Mouse (Mus musculus) heart, adult 2 months (tissue): ENCODE data around the gene Gnai2. TPM values are rescaled to one million over a fixed set of nuclear protein-coding genes. Genes with fewer than 3 reads are reported as not detected.

Source experiments
- DNase-seq, 2 experiments: peaks; one replicate each; pipeline ENCODE4 v3.0.0; 2021
- H3K27ac ChIP-seq: fragments of 200-600 bp; 2 replicates; pipeline ENCODE4 v1.8.1; 2022
- H3K27me3 ChIP-seq: fragments of 200-500 bp; 2 replicates; pipeline ENCODE4 v1.6.1; 2012; ENCODE audit warnings: mild to moderate bottlenecking, low read length, inconsistent platforms, mixed read lengths; ENCODE audit not compliant: control insufficient read depth, insufficient read depth
- H3K36me3 ChIP-seq: fragments of 200-500 bp; 2 replicates; pipeline ENCODE4 v1.6.1; 2012; ENCODE audit warnings: low read length, inconsistent platforms; ENCODE audit not compliant: control insufficient read depth, insufficient read depth
- H3K4me1 ChIP-seq: fragments of 200-500 bp; 2 replicates; pipeline ENCODE4 v1.6.1; 2011; ENCODE audit warnings: low read length; ENCODE audit not compliant: control insufficient read depth, insufficient read depth
- H3K4me3 ChIP-seq: fragments of 200-600 bp; 2 replicates; pipeline ENCODE4 v1.8.1; 2022
- H3K79me2 ChIP-seq: fragments of 200-500 bp; replicated peaks from 2 replicates; pipeline ENCODE4 v1.6.1; 2012; ENCODE audit warnings: mild to moderate bottlenecking, inconsistent platforms, low read length, moderate library complexity, mixed read lengths; ENCODE audit not compliant: control insufficient read depth, insufficient read depth
- H3K9ac ChIP-seq: fragments of 200-500 bp; 2 replicates; pipeline ENCODE4 v1.6.1; 2012; ENCODE audit warnings: low read depth, mild to moderate bottlenecking, control low read depth, inconsistent platforms, low read length, mixed read lengths
- CTCF ChIP-seq: fragments of 200-600 bp; IDR thresholded peaks from 2 replicates; pipeline ENCODE4 v1.8.1; 2022; ENCODE audit warnings: antibody characterized with exemption, mild to moderate bottlenecking, moderate library complexity
- EP300 ChIP-seq: fragments of 200-500 bp; IDR thresholded peaks from 2 replicates; pipeline ENCODE4 v1.6.1; 2011; ENCODE audit warnings: low read depth, low read length, control low read depth; ENCODE audit not compliant: insufficient read depth
- POLR2A ChIP-seq: fragments of 200-500 bp; IDR thresholded peaks from 2 replicates; pipeline ENCODE4 v1.6.1; 2011; ENCODE audit warnings: mild to moderate bottlenecking, low read depth, low read length, control low read depth; ENCODE audit not compliant: insufficient read depth
- WGBS: fragments of 180-500 bp; shearing (Covaris S2); methylation state at CpG from one replicate; pipeline ENCODE4 v1.1.7; 2018; 5-methylcytosine and 5-hydroxymethylcytosine counted together
- intact Hi-C: fragments of 180-260 bp; cut with DNase I; formaldehyde crosslinking; loops from one replicate; pipeline ENCODE4 v1.15.1; 2025
- polyA plus RNA-seq: library from polyadenylated mRNA; depleted of rRNA; stranded (reverse); fragments of >200 nt; gene quantifications from 2 replicates; pipeline ENCODE4 v1.2.3, GENCODE M21; 2012
- total RNA-seq, 2 experiments: library from RNA; stranded (reverse); gene quantifications; 2 replicates each; pipeline ENCODE4 v1.2.3; 2021

Gnai2 gene
- total and polyA plus RNA-seq, 3 experiments = 243 to 311 (median 250) TPM

DNA sequence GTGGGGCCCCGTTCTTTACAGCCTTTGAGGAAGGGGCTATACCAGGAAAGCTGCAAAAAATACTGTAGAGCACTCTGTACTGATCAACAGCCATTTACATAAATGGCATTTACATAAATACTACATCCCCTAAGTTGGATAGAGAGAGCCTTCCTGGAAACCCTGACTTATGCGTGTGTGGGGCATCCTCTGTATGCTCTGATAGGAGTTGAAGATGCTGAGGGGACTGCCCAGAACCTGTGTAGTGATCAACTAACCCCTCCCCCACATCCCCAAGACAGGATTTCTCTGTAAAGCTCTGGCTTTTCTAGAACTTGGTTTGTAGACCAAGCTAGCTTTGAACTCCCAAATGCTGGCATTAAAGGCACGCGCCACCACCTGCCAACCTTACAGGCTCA lies 25.7 kb downstream of the Gnai2 start:
- intact Hi-C loops = no loop called here
- H3K27me3 ChIP-seq = no peaks in the 10 kb centered on the region
- H3K4me1 ChIP-seq = peaks cover 13% of the 10 kb centered on the region
- 74% methylated on average over 4 of the region's 4 CpGs for WGBS
- no peak overlapping the region for H3K9ac ChIP-seq
- no peaks in the 10 kb centered on the region for H3K36me3 ChIP-seq
- H3K79me2 ChIP-seq = no peaks in the 10 kb centered on the region
- TF ChIP-seq EP300 (no peak), POLR2A (no peak), CTCF (no peak)
- no peak for DNase-seq
- H3K4me3 ChIP-seq = no peak overlapping the region
- H3K27ac ChIP-seq = no peak overlapping the region

DNA sequence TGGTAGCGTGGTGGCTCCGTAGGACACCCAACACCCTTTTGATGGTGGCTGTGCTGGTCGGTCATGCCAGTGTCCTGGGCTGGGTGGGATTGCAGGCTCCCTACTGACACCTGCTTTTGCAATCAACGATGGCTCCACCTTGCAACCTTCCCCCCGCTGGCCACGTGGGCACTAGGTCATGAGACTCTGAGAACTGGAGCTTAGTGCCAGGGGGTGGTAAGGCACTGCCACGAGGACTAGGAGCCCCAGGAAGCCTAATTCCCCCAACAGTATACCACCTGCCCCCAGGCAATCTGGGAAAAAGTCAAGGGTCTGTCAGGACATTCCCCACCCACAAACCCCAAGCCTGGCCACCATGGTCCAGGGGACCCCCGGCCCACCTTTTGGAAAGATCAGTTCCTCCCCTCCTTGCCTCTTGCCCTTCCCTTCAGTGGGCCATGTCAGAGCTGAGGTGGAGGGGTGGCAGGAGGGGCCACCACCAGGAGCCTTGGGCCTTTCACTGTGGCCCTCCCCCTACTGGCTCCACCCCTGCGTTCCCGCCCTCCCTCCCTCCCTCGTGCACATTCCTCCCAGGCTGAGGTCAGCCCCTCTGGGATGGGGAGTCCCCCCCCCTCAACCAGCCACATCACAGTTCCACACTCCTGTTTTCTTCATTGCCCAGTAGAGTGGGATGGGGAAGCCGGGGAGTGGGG lies 26.3 kb downstream of the Gnai2 start, which contains the start of gene Sema3b:
Gene Sema3b, minus strand, starts transcription at position 489 of the 692 bp plus-strand sequence.
- 49% methylated on average over 12 of the region's 12 CpGs for WGBS
- no peak for DNase-seq

DNA sequence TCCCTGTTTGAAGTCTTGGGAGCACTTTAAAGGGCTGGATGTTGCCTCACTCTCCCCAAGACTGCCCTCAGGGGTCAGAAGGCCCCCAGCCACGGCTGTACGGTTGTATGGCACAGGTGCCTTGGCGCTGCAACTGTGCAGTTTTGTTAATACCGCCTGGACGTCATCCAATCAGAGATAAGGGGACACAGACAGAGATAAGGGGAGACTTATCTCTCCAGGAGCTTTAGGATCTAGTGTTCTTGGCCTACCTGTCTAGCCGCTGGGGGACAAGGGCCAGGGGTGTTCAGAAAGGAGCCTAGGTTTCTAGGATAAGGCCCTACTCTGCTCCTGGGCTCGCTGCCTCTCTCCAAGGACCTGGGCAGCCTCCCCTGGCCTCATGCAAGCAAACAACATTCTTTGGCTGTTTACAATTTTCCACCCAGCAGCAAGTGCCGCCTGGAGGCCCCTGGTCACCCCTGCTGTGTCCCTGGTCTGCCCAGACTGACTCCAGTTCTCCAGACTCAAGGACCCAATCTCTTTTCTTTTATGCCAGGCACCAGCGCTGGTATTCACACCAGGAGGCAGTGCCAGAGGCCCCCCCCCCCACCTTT lies 27.4 kb downstream of the Gnai2 start:
- no peaks in the 10 kb centered on the region for H3K79me2 ChIP-seq
- H3K27me3 ChIP-seq = no peaks in the 10 kb centered on the region
- peak overlapping the region; percentile 64 for H3K27ac ChIP-seq
- no peaks in the 10 kb centered on the region for H3K36me3 ChIP-seq
- WGBS = 35% methylated on average over 9 of the region's 9 CpGs
- H3K9ac ChIP-seq = peak overlapping the region; percentile 38; the same call in 1 of the 2 replicates
- intact Hi-C loops = no loop called here
- no peak for DNase-seq
- no peak overlapping the region for H3K4me3 ChIP-seq
- no peak for TF ChIP-seq EP300
- TF ChIP-seq CTCF = no peak
- TF ChIP-seq POLR2A = no peak
- peaks cover 12% of the 10 kb centered on the region for H3K4me1 ChIP-seq

More for the DNA sequence above, 26.3 kb downstream of the Gnai2 start, which contains the start of gene Sema3b:
- H3K79me2 ChIP-seq = no peaks in the 10 kb centered on the region
- TF ChIP-seq CTCF (no peak), EP300 (0 out of 2 replicates have a peak, but pooled peaks have one; percentile 5), POLR2A (no peak)
- peaks cover 13% of the 10 kb centered on the region for H3K4me1 ChIP-seq
- no peak within 1 kb of the TSS for H3K4me3 ChIP-seq
- no peaks in the 10 kb centered on the region for H3K36me3 ChIP-seq
- H3K27ac ChIP-seq = peak within 1 kb of the TSS; percentile 64
- intact Hi-C loops = no loop called here
- H3K27me3 ChIP-seq = no peaks in the 10 kb centered on the region
- peak within 1 kb of the TSS; percentile 38; the same call in 1 of the 2 replicates for H3K9ac ChIP-seq

DNA sequence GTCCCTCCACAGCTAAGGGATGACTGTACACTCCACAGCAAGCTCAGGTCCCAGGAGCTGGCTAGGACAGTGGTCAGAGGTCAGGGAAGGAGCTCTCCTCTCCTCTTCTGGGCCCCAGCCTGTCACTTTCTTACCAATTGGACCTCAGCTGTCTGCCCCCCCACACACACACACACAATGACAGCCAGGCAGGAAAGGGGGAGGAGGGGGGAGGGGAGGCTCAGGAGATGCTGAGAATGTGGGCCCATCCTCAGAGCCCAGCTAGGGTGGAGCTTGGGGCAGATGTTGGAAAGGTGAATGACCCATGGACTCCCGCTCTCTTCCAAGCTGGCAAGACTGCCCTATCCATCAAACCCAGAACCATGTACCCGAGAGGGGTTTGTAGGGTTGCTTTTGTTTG lies 28.1 kb downstream of the Gnai2 start:
- no peaks in the 10 kb centered on the region for H3K79me2 ChIP-seq
- peaks cover 12% of the 10 kb centered on the region for H3K4me1 ChIP-seq
- H3K36me3 ChIP-seq = no peaks in the 10 kb centered on the region
- WGBS = 64% methylated on average over 2 of the region's 2 CpGs
- no peaks in the 10 kb centered on the region for H3K27me3 ChIP-seq
- H3K4me3 ChIP-seq = peak overlapping the region; percentile 33; the same call in 1 of the 2 replicates
- peak overlapping the region; percentile 80 for H3K27ac ChIP-seq
- H3K9ac ChIP-seq = peak overlapping the region; percentile 68
- no peak for DNase-seq
- no peak for TF ChIP-seq EP300
- no peak for TF ChIP-seq CTCF
- TF ChIP-seq POLR2A = no peak
- intact Hi-C loops = no loop called here

DNA sequence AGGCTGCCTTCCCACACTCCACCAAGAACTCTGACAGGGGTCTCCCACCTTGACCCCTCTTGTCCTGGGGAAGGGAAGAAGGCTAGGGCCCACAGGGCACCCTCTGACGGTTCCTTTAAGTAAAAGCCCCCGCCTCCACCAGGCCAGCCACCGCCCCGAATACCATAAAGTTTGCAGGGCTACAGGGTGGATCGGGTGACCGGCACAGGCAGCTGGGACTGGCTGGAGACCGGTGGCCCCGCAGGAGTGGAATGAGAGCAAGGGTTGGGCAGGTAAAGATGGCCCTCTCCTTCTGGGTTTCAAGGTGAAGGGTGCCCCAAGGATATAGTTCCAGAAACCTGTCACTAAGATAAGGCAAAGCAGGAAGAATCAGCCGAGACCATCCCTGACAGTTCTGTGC lies 28.6 kb downstream of the Gnai2 start:
- H3K27me3 ChIP-seq = no peaks in the 10 kb centered on the region
- peaks cover 10% of the 10 kb centered on the region for H3K4me1 ChIP-seq
- peak overlapping the region; percentile 80 for H3K27ac ChIP-seq
- no peaks in the 10 kb centered on the region for H3K79me2 ChIP-seq
- H3K36me3 ChIP-seq = no peaks in the 10 kb centered on the region
- DNase-seq = peak in 1 of 2 experiments; percentile 54
- intact Hi-C loops = no loop called here
- peak overlapping the region; percentile 68 for H3K9ac ChIP-seq
- peak overlapping the region; percentile 33; the same call in 1 of the 2 replicates for H3K4me3 ChIP-seq
- TF ChIP-seq CTCF (no peak), EP300 (no peak), POLR2A (peak; percentile 62; the same call in 1 of the 2 replicates)
- 32% methylated on average over 9 of the region's 9 CpGs for WGBS

DNA sequence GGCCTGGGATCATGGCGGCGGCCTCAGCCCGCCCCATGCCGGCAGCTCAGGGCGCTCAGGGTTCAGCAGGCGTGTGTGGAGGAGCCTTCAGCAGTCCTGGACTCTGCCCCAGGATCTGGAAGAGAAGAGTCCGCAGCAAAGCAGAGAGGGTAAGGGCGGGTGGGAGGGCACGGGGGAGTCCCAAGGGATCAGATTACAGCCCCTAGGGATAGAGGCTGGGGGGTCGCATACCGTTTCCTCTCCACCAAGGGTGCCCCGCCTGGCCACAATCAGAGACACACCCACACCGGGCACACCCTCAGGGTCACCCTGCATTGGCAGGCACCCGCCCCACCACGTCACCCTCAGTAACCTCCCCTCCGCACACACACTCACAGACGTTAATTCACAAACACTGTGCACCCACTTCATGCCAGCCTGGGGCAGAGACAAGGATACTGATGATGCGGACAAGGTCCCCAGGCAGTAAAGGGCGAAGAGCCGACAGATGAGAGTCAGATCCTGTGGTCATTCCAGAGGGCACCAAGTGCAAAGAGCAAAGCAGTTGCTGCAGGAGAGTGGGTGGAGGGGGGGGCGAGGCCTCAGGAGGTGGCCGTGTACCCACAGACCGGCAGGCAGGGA lies 30.0 kb downstream of the Gnai2 start:
- intact Hi-C loops = no loop called here
- H3K36me3 ChIP-seq = no peaks in the 10 kb centered on the region
- no peak for DNase-seq
- WGBS = 52% methylated on average over 23 of the region's 23 CpGs
- H3K79me2 ChIP-seq = no peaks in the 10 kb centered on the region
- TF ChIP-seq POLR2A (no peak), CTCF (no peak), EP300 (no peak)
- H3K4me3 ChIP-seq = no peak overlapping the region
- peaks cover 4% of the 10 kb centered on the region for H3K4me1 ChIP-seq
- H3K27ac ChIP-seq = no peak overlapping the region; the same call in 1 of the 2 replicates
- no peak overlapping the region; the same call in 1 of the 2 replicates for H3K9ac ChIP-seq
- H3K27me3 ChIP-seq = no peaks in the 10 kb centered on the region
